Mouse (Mus musculus): ENCODE data around the gene Calm4. TPM values are rescaled to one million over a fixed set of nuclear protein-coding genes. Genes with fewer than 3 reads are reported as not detected.
"Not testable (repeated sequence)": the region's sequence is repeated elsewhere in the genome, so short reads cannot be mapped to it uniquely, and the experiment has no call there.

Calm4 gene
- total RNA-seq, 1 experiment = not detected

- H3K9ac ChIP-seq (ENCODE audit: insufficient read depth, low read depth, low read length, poor library complexity, severe bottlenecking) = no peak overlapping the region
- in situ Hi-C loops (cut with MboI; ENCODE audit: low sequenced_read_pairs in 2 of 2, unreplicated experiment in 2 of 2) = no loop called here
- no peaks in the 10 kb centered on the region for H3K36me3 ChIP-seq (ENCODE audit: control insufficient read depth, insufficient read depth, low read length, poor library complexity, severe bottlenecking)
- no peak for DNase-seq (ENCODE audit: low read depth, low spot score)
- H3K4me1 ChIP-seq (ENCODE audit: control insufficient read depth in 2 of 2, insufficient read depth in 2 of 2, low read length in 2 of 2, poor library complexity in 1 of 2) = no peaks in the 10 kb centered on the region
- H3K4me3 ChIP-seq (ENCODE audit: insufficient read depth in 1 of 2, low read depth in 1 of 2, low read length in 2 of 2, poor library complexity in 1 of 2, severe bottlenecking in 1 of 2) = no peak overlapping the region
- H3K27ac ChIP-seq (ENCODE audit: insufficient read depth, low read depth, low read length, poor library complexity, severe bottlenecking) = no peak overlapping the region
- no peaks in the 10 kb centered on the region for H3K9me3 ChIP-seq (ENCODE audit: control insufficient read depth, insufficient read depth, low read depth, low read length)
- TF ChIP-seq ZNF384 (IDR thresholded peaks at IDR 0.05; ENCODE audit: low read depth, low read length) (no peak), ZC3H11A (IDR thresholded peaks at IDR 0.05; ENCODE audit: borderline replicate concordance, low read depth, low read length) (no peak), HCFC1 (IDR thresholded peaks at IDR 0.05; ENCODE audit: borderline replicate concordance, insufficient read depth, low read length) (no peak), CHD2 (IDR thresholded peaks at IDR 0.05; ENCODE audit: low read depth, low read length) (no peak)
Observed at GRCm38 (mm10) chr13:3825726-3826125, 11.8 kb upstream of the Calm4 start.

DNA sequence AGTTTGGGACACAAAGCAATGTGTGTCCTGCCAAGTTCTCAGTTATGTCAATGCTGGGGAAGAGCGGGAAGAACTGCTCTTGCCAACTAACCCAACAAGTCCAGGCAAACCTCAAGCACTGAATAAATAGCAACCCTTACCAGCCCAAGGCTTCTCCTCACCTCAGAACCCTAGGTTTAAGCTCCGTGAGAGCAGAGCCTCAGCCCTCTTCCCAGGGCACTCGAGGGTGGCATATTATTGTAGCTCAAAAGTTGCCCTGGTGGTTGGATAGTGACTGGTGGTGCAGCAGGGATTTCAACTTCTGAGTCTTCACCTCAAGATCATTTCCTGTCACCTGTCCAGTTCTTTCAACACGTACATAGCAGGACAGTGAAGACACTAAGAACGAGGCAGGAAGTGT lies 6.0 kb upstream of the Calm4 start:
- TF ChIP-seq MAFK (IDR thresholded peaks at IDR 0.05; ENCODE audit: insufficient read depth, low read depth, low read length) = no peak
- TF ChIP-seq CHD2 (IDR thresholded peaks at IDR 0.05; ENCODE audit: low read depth, low read length) = no peak
- no peak for TF ChIP-seq ZC3H11A (IDR thresholded peaks at IDR 0.05; ENCODE audit: borderline replicate concordance, low read depth, low read length)
- no peak for TF ChIP-seq ZNF384 (IDR thresholded peaks at IDR 0.05; ENCODE audit: low read depth, low read length)
- no peak for TF ChIP-seq HCFC1 (IDR thresholded peaks at IDR 0.05; ENCODE audit: borderline replicate concordance, insufficient read depth, low read length)
- DNase-seq (ENCODE audit: low read depth, low spot score) = no peak

GRCm38 (mm10) chr13:3831994-3832393 lies 5.6 kb upstream of the Calm4 start:
- no peak overlapping the region for H3K27ac ChIP-seq (ENCODE audit: insufficient read depth, low read depth, low read length, poor library complexity, severe bottlenecking)
- in situ Hi-C loops (cut with MboI; ENCODE audit: low sequenced_read_pairs in 2 of 2, unreplicated experiment in 2 of 2) = no loop called here
- H3K9ac ChIP-seq (ENCODE audit: insufficient read depth, low read depth, low read length, poor library complexity, severe bottlenecking) = no peak overlapping the region
- H3K36me3 ChIP-seq (ENCODE audit: control insufficient read depth, insufficient read depth, low read length, poor library complexity, severe bottlenecking) = no peaks in the 10 kb centered on the region
- no peaks in the 10 kb centered on the region for H3K4me1 ChIP-seq (ENCODE audit: control insufficient read depth in 2 of 2, insufficient read depth in 2 of 2, low read length in 2 of 2, poor library complexity in 1 of 2)
- no peak overlapping the region for H3K4me3 ChIP-seq (ENCODE audit: insufficient read depth in 1 of 2, low read depth in 1 of 2, low read length in 2 of 2, poor library complexity in 1 of 2, severe bottlenecking in 1 of 2)
- TF ChIP-seq ZNF384 (IDR thresholded peaks at IDR 0.05; ENCODE audit: low read depth, low read length) = no peak
- no peak for TF ChIP-seq MAFK (IDR thresholded peaks at IDR 0.05; ENCODE audit: insufficient read depth, low read depth, low read length)
- TF ChIP-seq HCFC1 (IDR thresholded peaks at IDR 0.05; ENCODE audit: borderline replicate concordance, insufficient read depth, low read length) = no peak
- no peak for TF ChIP-seq ZC3H11A (IDR thresholded peaks at IDR 0.05; ENCODE audit: borderline replicate concordance, low read depth, low read length)
- no peak for TF ChIP-seq CHD2 (IDR thresholded peaks at IDR 0.05; ENCODE audit: low read depth, low read length)
- no peaks in the 10 kb centered on the region for H3K9me3 ChIP-seq (ENCODE audit: control insufficient read depth, insufficient read depth, low read depth, low read length)
- no peak for DNase-seq (ENCODE audit: low read depth, low spot score)

More for the DNA sequence above, 6.0 kb upstream of the Calm4 start:
- H3K9ac ChIP-seq (ENCODE audit: insufficient read depth, low read depth, low read length, poor library complexity, severe bottlenecking) = no peak overlapping the region
- H3K4me1 ChIP-seq (ENCODE audit: control insufficient read depth in 2 of 2, insufficient read depth in 2 of 2, low read length in 2 of 2, poor library complexity in 1 of 2) = no peaks in the 10 kb centered on the region
- in situ Hi-C loops (cut with MboI; ENCODE audit: low sequenced_read_pairs in 2 of 2, unreplicated experiment in 2 of 2) = no loop called here
- no peaks in the 10 kb centered on the region for H3K36me3 ChIP-seq (ENCODE audit: control insufficient read depth, insufficient read depth, low read length, poor library complexity, severe bottlenecking)
- H3K4me3 ChIP-seq (ENCODE audit: insufficient read depth in 1 of 2, low read depth in 1 of 2, low read length in 2 of 2, poor library complexity in 1 of 2, severe bottlenecking in 1 of 2) = no peak overlapping the region
- no peaks in the 10 kb centered on the region for H3K9me3 ChIP-seq (ENCODE audit: control insufficient read depth, insufficient read depth, low read depth, low read length)
- no peak overlapping the region; the same call in 1 of the 2 replicates for H3K27ac ChIP-seq (ENCODE audit: insufficient read depth, low read depth, low read length, poor library complexity, severe bottlenecking)

- in situ Hi-C loops (cut with MboI; ENCODE audit: low sequenced_read_pairs in 2 of 2, unreplicated experiment in 2 of 2) = no loop called here
Observed at GRCm38 (mm10) chr13:3832450-3832849, 5.1 kb upstream of the Calm4 start.

GRCm38 (mm10) chr13:3833644-3834043 lies 3.9 kb upstream of the Calm4 start:
- H3K36me3 ChIP-seq (ENCODE audit: control insufficient read depth, insufficient read depth, low read length, poor library complexity, severe bottlenecking); in situ Hi-C loops (cut with MboI; ENCODE audit: low sequenced_read_pairs in 2 of 2, unreplicated experiment in 2 of 2); DNase-seq (ENCODE audit: low read depth, low spot score); H3K4me3 ChIP-seq (ENCODE audit: insufficient read depth in 1 of 2, low read depth in 1 of 2, low read length in 2 of 2, poor library complexity in 1 of 2, severe bottlenecking in 1 of 2); H3K27ac ChIP-seq (ENCODE audit: insufficient read depth, low read depth, low read length, poor library complexity, severe bottlenecking); H3K9me3 ChIP-seq (ENCODE audit: control insufficient read depth, insufficient read depth, low read depth, low read length); H3K4me1 ChIP-seq (ENCODE audit: control insufficient read depth in 2 of 2, insufficient read depth in 2 of 2, low read length in 2 of 2, poor library complexity in 1 of 2); H3K9ac ChIP-seq (ENCODE audit: insufficient read depth, low read depth, low read length, poor library complexity, severe bottlenecking): not testable (repeated sequence)

More at GRCm38 (mm10) chr13:3832450-3832849, 5.1 kb upstream of the Calm4 start:
- Histone ChIP-seq H3K27ac (ENCODE audit: insufficient read depth, low read depth, low read length, poor library complexity, severe bottlenecking) (no peak overlapping the region), H3K4me3 (ENCODE audit: insufficient read depth in 1 of 2, low read depth in 1 of 2, low read length in 2 of 2, poor library complexity in 1 of 2, severe bottlenecking in 1 of 2) (no peak overlapping the region), H3K9me3 (ENCODE audit: control insufficient read depth, insufficient read depth, low read depth, low read length) (no peaks in the 10 kb centered on the region), H3K36me3 (ENCODE audit: control insufficient read depth, insufficient read depth, low read length, poor library complexity, severe bottlenecking) (no peaks in the 10 kb centered on the region), H3K4me1 (ENCODE audit: control insufficient read depth in 2 of 2, insufficient read depth in 2 of 2, low read length in 2 of 2, poor library complexity in 1 of 2) (no peaks in the 10 kb centered on the region), H3K9ac (ENCODE audit: insufficient read depth, low read depth, low read length, poor library complexity, severe bottlenecking) (no peak overlapping the region)
- TF ChIP-seq ZC3H11A (IDR thresholded peaks at IDR 0.05; ENCODE audit: borderline replicate concordance, low read depth, low read length) (no peak), ZNF384 (IDR thresholded peaks at IDR 0.05; ENCODE audit: low read depth, low read length) (no peak), CHD2 (IDR thresholded peaks at IDR 0.05; ENCODE audit: low read depth, low read length) (no peak), HCFC1 (IDR thresholded peaks at IDR 0.05; ENCODE audit: borderline replicate concordance, insufficient read depth, low read length) (no peak), MAFK (IDR thresholded peaks at IDR 0.05; ENCODE audit: insufficient read depth, low read depth, low read length) (no peak)
- no peak for DNase-seq (ENCODE audit: low read depth, low spot score)

- H3K9me3 ChIP-seq (ENCODE audit: control insufficient read depth, insufficient read depth, low read depth, low read length); H3K27ac ChIP-seq (ENCODE audit: insufficient read depth, low read depth, low read length, poor library complexity, severe bottlenecking); in situ Hi-C loops (cut with MboI; ENCODE audit: low sequenced_read_pairs in 2 of 2, unreplicated experiment in 2 of 2); H3K36me3 ChIP-seq (ENCODE audit: control insufficient read depth, insufficient read depth, low read length, poor library complexity, severe bottlenecking); H3K4me1 ChIP-seq (ENCODE audit: control insufficient read depth in 2 of 2, insufficient read depth in 2 of 2, low read length in 2 of 2, poor library complexity in 1 of 2); DNase-seq (ENCODE audit: low read depth, low spot score); H3K4me3 ChIP-seq (ENCODE audit: insufficient read depth in 1 of 2, low read depth in 1 of 2, low read length in 2 of 2, poor library complexity in 1 of 2, severe bottlenecking in 1 of 2); H3K9ac ChIP-seq (ENCODE audit: insufficient read depth, low read depth, low read length, poor library complexity, severe bottlenecking): not testable (repeated sequence)
Observed at GRCm38 (mm10) chr13:3840662-3841061, 3.1 kb downstream of the Calm4 start.
